Mouse (Mus musculus) cerebellum, postnatal 25 days (tissue): ENCODE measurements around the gene Zfp981.
"Not testable (repeated sequence)": the region's sequence is repeated elsewhere in the genome, so short reads cannot be mapped to it uniquely, and the experiment has no call there.

ENCODE experiments used
- DNase-seq, 2 experiments: peaks; one replicate each; pipeline ENCODE4 v3.0.0; 2021; ENCODE audit warnings: mixed read lengths in 2 of 2

Gene Zfp981

GRCm38 (mm10) chr4:146501727-146502126, at the start of gene Zfp981:
Zfp981 (plus strand) TSS chr4:146502027.
- DNase-seq, result not testable (repeated sequence)

DNA sequence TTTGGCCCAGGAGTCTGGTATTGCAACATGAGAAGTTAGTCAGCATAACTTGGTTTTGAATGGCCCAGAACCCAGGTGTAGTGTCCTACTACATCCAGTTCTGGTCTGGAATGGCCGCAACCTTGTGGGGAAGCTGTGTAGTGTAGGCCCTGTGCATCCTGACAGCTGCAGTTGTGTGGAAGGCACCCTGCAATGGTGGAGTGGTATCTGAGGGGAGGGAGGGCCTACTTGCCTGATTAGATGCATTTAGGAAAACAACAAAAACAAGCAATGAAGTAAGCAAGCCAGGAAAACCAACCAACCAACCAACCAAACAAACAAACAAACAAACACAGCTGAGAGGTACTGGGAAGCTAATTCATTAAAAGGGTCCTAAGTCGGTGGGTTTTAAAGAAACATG, 49.3 kb upstream of the Zfp981 start:
- DNase-seq, result not testable (repeated sequence)

DNA sequence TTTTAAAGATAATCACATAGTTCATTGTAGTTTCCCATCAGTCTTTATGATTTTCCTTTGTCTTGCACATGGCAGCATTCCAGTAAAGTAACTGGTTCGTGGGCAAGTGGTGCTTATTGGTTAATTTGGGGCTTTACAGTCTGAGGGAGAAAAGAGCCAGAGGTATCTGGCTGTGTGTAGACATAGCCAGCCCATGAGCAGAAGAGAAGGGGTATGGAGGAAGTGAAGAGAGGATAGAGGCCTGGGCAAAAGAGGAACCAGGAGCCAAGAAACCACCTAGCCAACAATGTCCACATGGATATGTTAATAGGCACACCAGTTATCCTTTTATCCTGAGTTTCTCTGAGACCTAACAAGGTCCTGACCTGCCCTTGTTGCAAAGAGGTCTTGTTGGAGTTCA, 47.7 kb upstream of the Zfp981 start:
- not testable (repeated sequence) for DNase-seq

DNA sequence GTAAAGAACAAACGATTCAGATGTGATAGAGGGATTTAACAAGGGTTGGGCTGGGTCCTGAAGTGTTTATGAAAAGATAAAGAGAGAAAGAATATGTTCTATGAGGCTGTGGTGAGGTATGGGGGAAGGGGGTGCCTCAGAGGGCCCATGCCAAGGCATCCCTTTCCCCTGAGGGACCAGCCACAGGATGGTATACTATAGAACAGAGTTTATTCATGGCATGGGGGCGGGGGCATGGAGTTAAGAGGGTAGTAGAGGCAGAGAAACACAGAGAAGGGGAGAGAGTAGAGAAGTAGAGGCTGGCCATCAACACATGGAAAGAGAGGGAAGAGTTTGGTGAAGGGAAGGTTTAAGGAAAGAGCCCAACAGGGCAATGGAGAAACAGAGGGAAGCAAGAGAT, 46.9 kb upstream of the Zfp981 start:
- DNase-seq, result no peak

- DNase-seq, result no peak
Observed at GRCm38 (mm10) chr4:146455321-146455721, 46.5 kb upstream of the Zfp981 start.

- DNase-seq, result no peak
Observed at GRCm38 (mm10) chr4:146456061-146456726, 45.6 kb upstream of the Zfp981 start.

DNA sequence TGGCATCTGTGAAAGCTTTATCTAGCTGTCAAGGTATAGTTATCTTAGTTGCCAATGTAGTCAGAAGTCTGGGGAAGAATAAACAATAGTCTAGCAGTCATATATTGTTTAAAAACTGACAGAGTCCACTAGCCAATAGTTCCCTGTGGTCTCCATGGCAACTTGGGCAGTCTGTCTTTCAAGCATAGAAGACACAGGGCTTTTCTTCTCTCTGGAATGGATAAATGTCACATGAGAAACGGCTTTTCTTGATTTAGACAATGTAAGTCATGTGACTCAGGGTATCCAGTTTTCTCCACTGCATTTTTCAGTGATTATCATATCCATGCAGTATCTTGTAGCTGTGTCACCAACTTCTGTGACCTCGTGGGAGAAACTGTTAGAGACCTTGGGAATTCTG, 44.7 kb upstream of the Zfp981 start:
- DNase-seq, result no peak

GRCm38 (mm10) chr4:146457720-146458119, 44.1 kb upstream of the Zfp981 start:
- no peak for DNase-seq

DNA sequence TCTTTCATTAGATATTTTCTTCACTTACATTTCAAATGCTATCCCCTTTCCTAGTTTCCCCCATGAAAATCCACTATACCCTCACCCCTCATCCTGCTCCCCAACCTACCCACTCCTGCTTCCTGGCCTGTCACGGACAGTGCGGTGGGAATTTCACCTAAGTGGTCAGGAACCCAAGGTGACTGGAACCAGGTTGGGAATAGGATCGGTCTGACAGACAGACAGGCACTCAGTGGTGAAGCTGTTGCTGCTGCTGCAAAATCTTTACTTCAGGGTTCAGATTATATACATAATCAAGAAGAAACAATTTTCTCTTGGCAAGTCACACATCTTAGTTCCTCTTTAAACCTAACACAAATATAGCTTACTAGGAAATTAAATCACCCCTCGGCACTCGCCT, 42.0 kb upstream of the Zfp981 start:
- not testable (repeated sequence) for DNase-seq

GRCm38 (mm10) chr4:146460685-146461084, 41.1 kb upstream of the Zfp981 start:
- not testable (repeated sequence) for DNase-seq

GRCm38 (mm10) chr4:146463649-146464351, 38.0 kb upstream of the Zfp981 start:
- DNase-seq, result not testable (repeated sequence)

DNA sequence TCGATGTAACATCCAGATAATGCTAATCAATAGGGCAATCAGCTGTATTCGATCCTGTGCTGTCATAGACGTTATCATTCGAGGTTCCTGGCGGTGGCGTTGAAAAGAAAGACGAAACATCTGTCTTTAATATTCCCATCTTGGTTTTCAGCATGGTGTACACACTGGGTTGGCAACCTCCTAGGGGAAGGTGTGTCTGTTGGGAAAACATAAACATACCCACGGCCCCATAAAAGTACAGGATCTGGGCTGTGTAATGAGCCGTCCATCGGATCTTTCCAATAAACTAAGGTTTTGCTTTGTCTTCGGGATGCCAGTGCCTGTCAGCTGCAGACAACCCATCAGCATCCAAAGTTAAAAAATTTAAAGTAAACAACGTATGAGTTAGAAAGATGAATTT, 31.8 kb upstream of the Zfp981 start:
- DNase-seq, result not testable (repeated sequence)

DNA sequence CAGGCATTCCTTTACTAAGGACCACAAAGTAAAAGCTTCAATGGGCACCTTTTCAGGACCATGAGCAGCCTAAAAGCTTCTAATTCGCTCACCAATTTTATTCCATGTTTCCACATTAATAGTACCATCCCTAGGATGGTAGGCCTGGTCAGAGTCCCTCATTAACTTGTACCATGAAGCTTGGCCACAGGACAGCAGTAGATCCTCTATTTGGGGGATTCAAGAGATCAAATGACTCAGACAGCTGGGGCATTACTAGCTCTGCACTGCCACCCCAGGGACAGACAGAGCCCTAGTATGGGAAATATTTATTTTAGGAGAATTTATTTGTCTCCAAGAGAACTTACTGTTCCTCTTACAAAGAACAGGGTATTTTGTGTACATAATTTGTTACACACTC, 27.6 kb upstream of the Zfp981 start:
- not testable (repeated sequence) for DNase-seq

DNA sequence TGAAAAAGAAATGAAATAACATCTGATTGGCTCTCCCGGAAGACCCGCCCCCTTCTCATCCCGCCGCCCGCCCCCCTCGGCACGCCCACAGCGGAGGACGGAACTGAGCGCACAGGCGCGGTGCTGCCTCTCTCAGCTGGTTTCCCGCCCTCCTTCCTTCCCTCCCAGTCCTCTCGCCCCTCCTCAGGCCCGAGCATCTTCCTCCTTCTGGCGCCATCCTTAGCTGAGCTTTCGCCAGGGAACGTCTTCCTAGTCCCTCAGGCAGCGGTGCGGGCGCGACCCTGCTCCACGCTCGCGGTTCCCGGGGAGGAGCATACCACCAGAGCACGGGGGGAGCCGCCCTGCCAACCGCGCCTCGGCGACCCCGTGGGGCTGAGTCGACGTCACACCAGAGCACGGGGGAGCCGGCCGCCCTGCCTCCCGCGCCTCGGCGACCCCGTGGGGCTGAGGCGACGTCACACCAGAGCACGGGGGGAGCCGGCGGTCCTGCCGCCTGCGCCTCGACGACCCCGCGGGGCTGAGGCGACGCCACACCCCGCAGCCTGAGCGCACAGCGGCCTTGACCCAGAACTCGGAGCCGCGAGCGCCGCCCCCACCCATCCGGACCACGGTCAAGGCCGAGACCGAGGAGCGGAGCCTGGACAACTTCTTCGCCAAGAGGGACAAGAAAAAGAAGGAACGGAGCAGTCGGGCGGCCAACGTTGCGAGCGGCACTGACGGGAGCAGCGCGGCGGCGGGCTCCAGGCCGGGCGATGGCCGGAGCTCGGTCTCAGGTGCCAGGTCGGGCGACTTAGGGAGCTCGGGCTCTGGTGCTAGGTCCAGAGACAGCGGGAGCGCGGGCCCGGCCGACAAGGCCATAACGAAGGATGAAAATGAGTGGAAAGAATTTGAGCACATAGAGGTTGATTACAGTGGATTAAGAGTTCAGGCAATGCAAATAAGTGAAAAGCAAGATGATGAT, 26.8 kb upstream of the Zfp981 start:
- DNase-seq, result not testable (repeated sequence)

DNA sequence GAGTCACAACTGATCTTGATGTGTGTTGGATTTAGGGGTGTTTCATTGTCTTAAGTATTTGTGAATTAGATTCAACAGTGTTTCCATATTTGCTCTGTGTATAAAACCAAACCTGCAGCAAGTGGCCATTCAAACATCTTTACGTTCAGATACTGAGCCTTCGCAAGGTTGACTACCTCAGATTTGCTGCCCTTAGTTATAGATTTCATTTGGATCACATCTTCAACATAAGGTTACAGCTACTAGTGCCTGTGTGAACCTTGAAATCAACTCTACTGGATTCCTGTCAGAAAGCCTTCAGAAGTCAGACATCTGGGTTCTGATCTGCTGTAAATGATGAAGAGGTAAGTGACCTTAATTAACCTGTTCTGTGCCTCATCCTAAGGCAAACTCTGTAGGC, 25.6 kb upstream of the Zfp981 start:
- not testable (repeated sequence) for DNase-seq

DNA sequence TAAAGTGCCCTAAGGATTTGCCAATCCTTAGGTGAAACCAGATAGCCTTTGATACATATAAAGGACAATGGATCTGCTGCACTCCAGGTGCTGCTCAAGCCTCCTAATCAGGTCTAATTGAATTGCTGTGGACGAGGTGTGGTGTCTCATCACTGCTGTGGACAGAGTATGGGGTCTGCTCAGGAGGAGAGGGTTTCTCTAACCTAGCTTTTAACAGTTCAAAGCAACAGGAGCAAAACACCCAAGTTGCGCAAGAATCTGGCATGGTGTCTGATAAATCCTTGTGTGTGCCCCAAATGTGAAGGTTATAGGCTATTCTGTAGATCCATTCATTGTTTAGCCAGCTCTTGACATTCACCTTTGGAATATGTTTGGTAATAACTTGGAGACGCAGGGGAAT, 24.9 kb upstream of the Zfp981 start:
- DNase-seq, result not testable (repeated sequence)

DNA sequence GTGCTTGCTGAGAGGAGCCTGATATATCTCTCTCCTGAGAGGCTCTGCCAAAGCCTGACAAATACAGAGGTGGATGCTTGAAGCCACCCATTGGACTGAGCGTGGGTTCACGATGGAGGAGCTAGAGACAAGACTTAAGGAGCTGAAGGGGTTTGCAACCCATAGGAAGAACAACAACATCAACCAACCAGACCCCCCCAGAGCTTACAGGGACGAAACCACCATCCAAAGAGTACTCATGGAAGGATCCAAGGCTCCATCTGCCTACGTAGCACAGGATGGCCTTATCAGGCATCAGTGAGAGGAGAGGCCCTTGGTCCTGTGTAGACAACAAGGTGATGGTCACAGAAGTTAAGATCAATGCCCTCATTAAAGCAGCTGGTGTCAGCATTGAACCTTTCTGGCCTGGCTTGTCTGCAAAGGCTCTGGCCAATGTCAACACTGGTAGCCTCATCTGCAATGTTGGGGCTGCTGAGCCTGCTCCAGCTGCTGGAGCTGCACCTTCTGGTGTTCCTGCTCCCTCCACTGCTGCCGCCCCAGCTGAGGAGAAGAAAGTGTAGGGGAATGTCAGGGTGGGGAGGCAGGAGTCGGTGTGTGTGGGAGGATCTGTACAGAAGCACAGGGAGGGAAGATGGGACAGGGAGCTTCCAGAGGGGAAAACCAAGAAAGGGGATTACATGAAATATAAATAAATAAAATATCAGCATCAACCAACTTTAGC, 21.3 kb upstream of the Zfp981 start:
- DNase-seq, result not testable (repeated sequence)

- not testable (repeated sequence) for DNase-seq
Observed at GRCm38 (mm10) chr4:146482546-146482945, 19.3 kb upstream of the Zfp981 start.

GRCm38 (mm10) chr4:146483571-146484280, 18.1 kb upstream of the Zfp981 start:
- DNase-seq, result not testable (repeated sequence)

DNA sequence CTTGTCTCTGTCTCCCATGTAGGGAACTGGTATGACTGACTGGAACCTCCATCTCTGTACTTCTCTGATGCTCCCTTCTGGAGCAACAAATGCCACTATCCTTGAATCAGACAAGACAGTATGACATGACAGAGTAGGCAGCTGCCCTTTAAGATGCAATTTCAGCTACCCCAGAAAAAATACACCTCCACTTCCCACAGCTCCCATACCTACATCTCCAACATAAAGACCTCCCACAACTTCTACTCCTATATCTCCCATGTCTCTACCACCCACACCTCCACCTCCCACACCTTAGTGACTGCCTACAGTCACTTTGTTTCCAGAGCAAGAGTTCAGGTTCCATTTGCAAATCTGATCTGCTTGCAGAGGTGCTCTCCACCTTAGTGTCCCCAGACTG, 17.2 kb upstream of the Zfp981 start:
- DNase-seq, result not testable (repeated sequence)

DNA sequence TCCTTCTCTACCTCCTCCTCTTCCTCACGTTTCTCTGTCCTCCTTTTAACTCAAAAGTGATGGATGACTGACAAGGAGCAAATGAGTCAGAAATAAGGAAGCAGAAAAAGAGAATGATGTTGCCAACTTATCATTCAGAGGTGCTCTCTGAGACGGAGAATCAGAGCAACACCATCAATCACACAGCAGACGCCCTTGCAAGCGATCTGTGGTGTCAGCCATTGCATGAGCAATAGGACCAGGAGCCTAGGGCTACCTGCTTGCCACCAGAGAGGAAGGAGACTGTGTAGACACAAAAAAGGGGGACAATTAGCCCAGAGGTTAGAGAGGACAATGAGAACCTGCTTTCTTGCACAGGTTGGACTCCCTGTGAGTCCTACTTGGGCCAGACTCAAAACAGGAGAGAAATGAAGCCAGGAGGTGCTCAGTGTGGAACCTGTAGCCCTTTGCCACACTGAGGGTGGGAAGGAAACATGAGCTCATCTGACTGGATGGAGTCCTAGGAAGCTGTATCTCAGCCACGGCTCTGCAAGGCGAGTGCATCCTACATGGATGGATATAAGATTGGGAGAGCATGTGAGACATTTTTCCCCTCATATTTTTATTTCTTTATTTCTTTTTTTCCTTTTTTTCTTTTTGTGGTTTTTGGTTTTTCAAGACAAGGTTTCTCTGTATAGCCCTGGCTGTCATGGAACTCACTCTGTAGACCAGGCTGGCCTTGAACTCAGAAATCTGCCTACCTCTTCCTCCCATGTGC, 16.5 kb upstream of the Zfp981 start:
- DNase-seq, result not testable (repeated sequence)
